Mouse (Mus musculus) CH12.LX (cell line): ENCODE results near the gene Fam92b.

Experiments used
- CTCF ChIP-seq, 2 experiments: IDR thresholded peaks in 1 of 2; conservative IDR thresholded peaks in 1 of 2; 2 replicates each; pipeline ENCODE4 v1.5.1; 2011 to 2012; ENCODE audit warnings: low read depth in 2 of 2, low read length in 2 of 2, improper control_type of control experiment in 1 of 2, inconsistent platforms in 1 of 2, mild to moderate bottlenecking in 1 of 2, moderate library complexity in 1 of 2
- MAFK ChIP-seq: IDR thresholded peaks from 2 replicates; pipeline ENCODE4 v1.6.1; 2011; ENCODE audit warnings: low read length, improper control_type of control experiment; ENCODE audit not compliant: insufficient replicate concordance
- MXI1 ChIP-seq: IDR thresholded peaks from 2 replicates; pipeline ENCODE4 v1.6.1; 2011; ENCODE audit warnings: mild to moderate bottlenecking, low read depth, low read length, improper control_type of control experiment
- POLR2A ChIP-seq: IDR thresholded peaks from 2 replicates; pipeline ENCODE4 v1.6.1; 2011; ENCODE audit warnings: low read depth, mild to moderate bottlenecking, improper control_type of control experiment, low read length
- POLR2AphosphoS2 ChIP-seq: IDR thresholded peaks from 2 replicates; pipeline ENCODE4 v1.6.1; 2011; ENCODE audit warnings: low read depth, low read length, improper control_type of control experiment

- TF ChIP-seq CTCF (conservative IDR thresholded peaks at IDR 0.05 in 1 of 2, IDR thresholded peaks at IDR 0.05 in 1 of 2; ENCODE audit: low read depth in 2 of 2, low read length in 2 of 2) (no peak), POLR2AphosphoS2 (no peak), POLR2A (no peak), MXI1 (no peak), MAFK (no peak)
These were observed 60.7 kb downstream of the Fam92b start for GRCm38 (mm10) chr8:120116600-120116999.
